Mouse (Mus musculus): ENCODE measurements around the gene Med28.

Gene Med28

GRCm38 (mm10) chr5:45512908-45513307, 7.1 kb upstream of the Med28 start:
- no peak for DNase-seq (ENCODE audit: low read depth)

GRCm38 (mm10) chr5:45513511-45513910, 6.5 kb upstream of the Med28 start:
- no peak for DNase-seq (ENCODE audit: low read depth)

- no peak for DNase-seq (ENCODE audit: low read depth)
Measured at GRCm38 (mm10) chr5:45514599-45514998, 5.4 kb upstream of the Med28 start.

GRCm38 (mm10) chr5:45515151-45515743, 4.8 kb upstream of the Med28 start:
- no peak for DNase-seq (ENCODE audit: low read depth)

GRCm38 (mm10) chr5:45520809-45521110, 731 bp downstream of the Med28 start:
- DNase-seq (ENCODE audit: low read depth), result peak; percentile 51

GRCm38 (mm10) chr5:45521601-45522000, 1.6 kb downstream of the Med28 start:
- DNase-seq (ENCODE audit: low read depth), result no peak

GRCm38 (mm10) chr5:45525101-45525500, 5.1 kb downstream of the Med28 start:
- no peak for DNase-seq (ENCODE audit: low read depth)

- no peak for DNase-seq (ENCODE audit: low read depth)
Measured at GRCm38 (mm10) chr5:45526338-45526737, 6.3 kb downstream of the Med28 start.

- DNase-seq (ENCODE audit: low read depth), result no peak
Measured at GRCm38 (mm10) chr5:45529696-45530095, 9.7 kb downstream of the Med28 start.

- DNase-seq (ENCODE audit: low read depth), result peak; percentile 68
Measured at GRCm38 (mm10) chr5:45534319-45535098, 14.5 kb downstream of the Med28 start.

- DNase-seq (ENCODE audit: low read depth), result no peak
Measured at GRCm38 (mm10) chr5:45535177-45535576, 15.1 kb downstream of the Med28 start.

- no peak for DNase-seq (ENCODE audit: low read depth)
Measured at GRCm38 (mm10) chr5:45539502-45539901, 19.5 kb downstream of the Med28 start.

- no peak for DNase-seq (ENCODE audit: low read depth)
Measured at GRCm38 (mm10) chr5:45543374-45543773, 23.3 kb downstream of the Med28 start.

GRCm38 (mm10) chr5:45549586-45549985, 29.6 kb downstream of the Med28 start:
- DNase-seq (ENCODE audit: low read depth), result no peak

GRCm38 (mm10) chr5:45564054-45564453, 44.0 kb downstream of the Med28 start:
- DNase-seq (ENCODE audit: low read depth), result no peak

- DNase-seq (ENCODE audit: low read depth), result no peak
Measured at GRCm38 (mm10) chr5:45565829-45566228, 45.8 kb downstream of the Med28 start.

GRCm38 (mm10) chr5:45572816-45573215, 52.8 kb downstream of the Med28 start:
- DNase-seq (ENCODE audit: low read depth), result no peak

GRCm38 (mm10) chr5:45576716-45577115, 56.7 kb downstream of the Med28 start:
- no peak for DNase-seq (ENCODE audit: low read depth)

- DNase-seq (ENCODE audit: low read depth), result no peak
Measured at GRCm38 (mm10) chr5:45577376-45577775, 57.3 kb downstream of the Med28 start.

Measured in naive thymus-derived CD4-positive, alpha-beta T cell, adult 2 months (primary cell).